Mouse (Mus musculus): Measurements from ENCODE around the gene Arhgef28.

DNA sequence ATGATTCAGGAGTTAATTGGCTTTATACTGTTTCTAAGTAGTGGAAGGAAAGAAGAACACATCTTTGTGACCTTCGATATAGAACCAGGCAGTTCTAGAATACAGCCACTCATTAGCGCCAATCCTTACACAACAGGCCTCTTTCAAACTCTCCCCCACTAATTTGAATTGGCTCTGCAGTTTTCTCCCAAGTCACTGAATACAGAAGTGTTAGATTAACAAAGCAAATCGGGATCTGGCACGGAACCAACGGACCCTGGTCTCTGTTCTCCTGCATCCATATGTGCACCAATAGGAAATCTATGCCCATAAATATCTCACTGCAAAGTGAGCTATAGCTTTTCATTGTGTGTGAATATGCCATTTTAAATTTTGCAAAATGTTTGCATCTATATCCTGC lies 20.1 kb downstream of the Arhgef28 start:
- no peak for TF ChIP-seq CTCF (IDR thresholded peaks at IDR 0.05 in 2 of 3, conservative IDR thresholded peaks at IDR 0.05 in 1 of 3; ENCODE audit: control insufficient read depth in 1 of 3, insufficient read depth in 1 of 3, low read depth in 2 of 3, low read length in 3 of 3, poor library complexity in 1 of 3, severe bottlenecking in 1 of 3)
- TF ChIP-seq MAFK (IDR thresholded peaks at IDR 0.05; ENCODE audit: borderline replicate concordance, low read depth, low read length) = no peak
- TF ChIP-seq POLR2A (IDR thresholded peaks at IDR 0.05; ENCODE audit: control insufficient read depth in 1 of 2, insufficient read depth in 1 of 2, low read depth in 1 of 2, low read length in 2 of 2, poor library complexity in 1 of 2) = no peak
- TF ChIP-seq ZMIZ1 (IDR thresholded peaks at IDR 0.05; ENCODE audit: low read depth, low read length) = no peak
- TF ChIP-seq BHLHE40 (IDR thresholded peaks at IDR 0.05; ENCODE audit: borderline replicate concordance, low read depth, low read length) = no peak
